Mouse (Mus musculus) embryonic facial prominence, embryonic 15.5 days (tissue): ENCODE results near the gene Gstt3. TPM values are rescaled to one million over a fixed set of nuclear protein-coding genes. Genes with fewer than 3 reads are reported as not detected.

Experiments used
- ATAC-seq: fragments of 200-750 bp; cut with Nextera tagmentation; 2 replicates; pipeline ENCODE4 v1.8.0; 2017; ENCODE audit warnings: low read depth, moderate TSS enrichment; ENCODE audit not compliant: insufficient number of reproducible peaks, low FRiP score, low TSS enrichment
- H3K27ac ChIP-seq: fragments of 300-500 bp; sonication (generic); replicated peaks from 2 replicates; pipeline ENCODE4 v1.5.1; 2015; ENCODE audit warnings: mild to moderate bottlenecking, inconsistent platforms
- H3K27me3 ChIP-seq: fragments of 300-500 bp; sonication (generic); 2 replicates; pipeline ENCODE4 v1.6.1; 2015; ENCODE audit warnings: inconsistent platforms
- H3K36me3 ChIP-seq: fragments of 300-500 bp; sonication (generic); 2 replicates; pipeline ENCODE4 v1.6.1; 2015; ENCODE audit warnings: mild to moderate bottlenecking, inconsistent platforms
- H3K4me1 ChIP-seq: fragments of 300-500 bp; sonication (generic); 2 replicates; pipeline ENCODE4 v1.6.1; 2015; ENCODE audit warnings: inconsistent platforms
- H3K4me2 ChIP-seq: fragments of 300-500 bp; sonication (generic); replicated peaks from 2 replicates; pipeline ENCODE4 v1.6.1; 2015; ENCODE audit warnings: mild to moderate bottlenecking, inconsistent platforms
- H3K4me3 ChIP-seq: fragments of 300-500 bp; sonication (generic); replicated peaks from 2 replicates; pipeline ENCODE4 v1.5.1; 2015; ENCODE audit warnings: mild to moderate bottlenecking, inconsistent platforms
- H3K9ac ChIP-seq: fragments of 300-500 bp; sonication (generic); 2 replicates; pipeline ENCODE4 v1.6.1; 2015; ENCODE audit warnings: inconsistent platforms
- H3K9me3 ChIP-seq: fragments of 300-500 bp; sonication (generic); replicated peaks from 2 replicates; pipeline ENCODE4 v1.6.1; 2016; ENCODE audit warnings: inconsistent platforms
- WGBS: fragments of 180-500 bp; shearing (Covaris S2); methylation state at CpG from one replicate; pipeline ENCODE4 v1.1.7; 2015; 5-methylcytosine and 5-hydroxymethylcytosine counted together
- polyA plus RNA-seq: library from polyadenylated mRNA; unstranded; fragments of >200 nt; fragmentation: Nextera tagmentation; extraction: Ambion mirVana; gene quantifications from 2 replicates; pipeline ENCODE4 v1.2.1, GENCODE M21; 2015

Gene Gstt3
- polyA plus RNA-seq, 1 experiment from 2014 or later, result 18.1 TPM

- Histone ChIP-seq H3K27me3 (no peaks in the 10 kb centered on the region), H3K9ac (no peak overlapping the region), H3K27ac (no peak overlapping the region), H3K9me3 (no peaks in the 10 kb centered on the region), H3K4me2 (no peak overlapping the region), H3K4me3 (no peak overlapping the region), H3K4me1 (peaks cover 15% of the 10 kb centered on the region), H3K36me3 (peaks cover 21% of the 10 kb centered on the region)
- WGBS, result over 99% methylated on average over 3 of the region's 3 CpGs
- no peak for ATAC-seq
These were observed 20.9 kb downstream of the Gstt3 start for GRCm38 (mm10) chr10:75760311-75760710.

DNA sequence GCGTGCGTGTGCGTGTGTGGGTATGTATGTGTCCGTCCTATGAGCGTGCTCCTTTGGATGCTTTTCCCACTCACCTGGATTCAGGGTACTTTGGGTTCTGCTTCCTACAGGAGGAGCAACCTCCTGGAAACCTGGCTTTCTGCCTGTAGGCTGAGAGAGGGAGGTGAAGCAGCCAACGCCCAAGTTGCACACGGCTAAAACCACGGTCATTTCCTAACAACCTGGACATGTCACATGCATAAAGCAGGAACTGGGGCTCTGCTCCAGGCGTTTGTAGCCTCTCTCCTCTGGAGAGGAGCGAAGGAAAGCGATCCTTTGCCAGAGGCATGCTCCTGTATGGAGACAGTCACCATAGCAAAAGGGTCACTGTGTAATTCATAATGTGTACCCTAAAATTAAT, 24.5 kb downstream of the Gstt3 start:
- no peak overlapping the region for H3K9ac ChIP-seq
- peaks cover 54% of the 10 kb centered on the region for H3K36me3 ChIP-seq
- no peaks in the 10 kb centered on the region for H3K4me1 ChIP-seq
- H3K9me3 ChIP-seq, result no peaks in the 10 kb centered on the region
- ATAC-seq, result no peak
- H3K4me2 ChIP-seq, result no peak overlapping the region
- no peak overlapping the region for H3K4me3 ChIP-seq
- 89% methylated on average over 11 of the region's 11 CpGs for WGBS
- no peaks in the 10 kb centered on the region for H3K27me3 ChIP-seq
- H3K27ac ChIP-seq, result no peak overlapping the region

GRCm38 (mm10) chr10:75744017-75744416, 37.2 kb downstream of the Gstt3 start:
- H3K4me1 ChIP-seq, result peaks cover 4% of the 10 kb centered on the region; the same call in 1 of the 2 replicates
- H3K9ac ChIP-seq, result no peak overlapping the region
- no peak overlapping the region for H3K27ac ChIP-seq
- no peak overlapping the region for H3K4me2 ChIP-seq
- peak; percentile 78 for ATAC-seq
- no peaks in the 10 kb centered on the region for H3K9me3 ChIP-seq
- no peaks in the 10 kb centered on the region for H3K27me3 ChIP-seq
- 36% methylated on average over 3 of the region's 3 CpGs for WGBS
- H3K36me3 ChIP-seq, result peaks cover 91% of the 10 kb centered on the region
- H3K4me3 ChIP-seq, result no peak overlapping the region

DNA sequence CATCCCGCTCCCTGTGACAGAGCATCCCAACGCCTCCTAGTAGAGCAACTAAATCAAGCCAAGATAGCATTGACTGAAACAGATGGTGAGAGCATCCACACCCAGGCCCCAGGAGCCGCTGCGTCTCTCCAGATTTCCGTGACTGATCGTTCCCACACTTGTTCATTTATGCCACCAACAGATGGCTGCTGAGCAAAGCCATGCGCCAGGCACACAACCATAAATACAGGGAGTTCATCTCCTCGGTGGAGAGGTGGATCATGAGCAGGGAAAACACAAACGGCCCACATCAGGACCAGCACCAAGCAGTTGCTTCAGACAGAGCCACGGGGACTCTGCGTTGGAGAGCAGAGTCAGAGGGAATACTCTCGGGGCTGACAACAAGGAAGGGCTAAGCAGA, 37.8 kb downstream of the Gstt3 start:
- no peak for ATAC-seq
- Histone ChIP-seq H3K27ac (0 out of 2 replicates have a peak overlapping the region, but pooled peaks have one; percentile 48), H3K9ac (no peak overlapping the region), H3K4me2 (no peak overlapping the region), H3K9me3 (no peaks in the 10 kb centered on the region), H3K4me1 (peaks cover 4% of the 10 kb centered on the region; the same call in 1 of the 2 replicates), H3K36me3 (peaks cover 91% of the 10 kb centered on the region), H3K27me3 (no peaks in the 10 kb centered on the region), H3K4me3 (no peak overlapping the region)
- WGBS, result 67% methylated on average over 12 of the region's 12 CpGs

DNA sequence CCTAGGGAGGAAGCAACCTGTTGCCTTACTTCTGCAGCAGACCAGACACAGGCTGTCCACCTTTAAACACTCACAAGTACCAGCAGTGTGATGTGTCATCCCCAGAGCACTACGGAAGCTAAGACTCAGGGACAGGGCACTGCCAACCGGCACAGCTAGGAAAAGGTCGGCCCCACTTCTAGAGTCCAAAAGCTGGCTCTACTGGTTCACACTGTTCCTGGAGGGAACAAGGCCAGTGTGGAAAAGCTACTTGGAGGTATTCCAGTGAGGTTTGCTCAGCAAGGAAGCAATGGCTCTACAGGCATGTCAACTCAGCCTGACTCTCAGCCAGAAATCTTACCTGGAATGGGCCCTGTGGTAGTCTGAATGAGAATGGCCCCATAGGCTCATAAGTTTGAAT, 40.3 kb downstream of the Gstt3 start:
- ATAC-seq, result no peak
- Histone ChIP-seq H3K4me1 (peaks cover 4% of the 10 kb centered on the region; the same call in 1 of the 2 replicates), H3K27ac (no peak overlapping the region), H3K36me3 (peaks cover 88% of the 10 kb centered on the region), H3K9ac (no peak overlapping the region), H3K9me3 (no peaks in the 10 kb centered on the region), H3K4me3 (no peak overlapping the region), H3K27me3 (no peaks in the 10 kb centered on the region), H3K4me2 (no peak overlapping the region)
- WGBS, result 95% methylated on average over 3 of the region's 3 CpGs

DNA sequence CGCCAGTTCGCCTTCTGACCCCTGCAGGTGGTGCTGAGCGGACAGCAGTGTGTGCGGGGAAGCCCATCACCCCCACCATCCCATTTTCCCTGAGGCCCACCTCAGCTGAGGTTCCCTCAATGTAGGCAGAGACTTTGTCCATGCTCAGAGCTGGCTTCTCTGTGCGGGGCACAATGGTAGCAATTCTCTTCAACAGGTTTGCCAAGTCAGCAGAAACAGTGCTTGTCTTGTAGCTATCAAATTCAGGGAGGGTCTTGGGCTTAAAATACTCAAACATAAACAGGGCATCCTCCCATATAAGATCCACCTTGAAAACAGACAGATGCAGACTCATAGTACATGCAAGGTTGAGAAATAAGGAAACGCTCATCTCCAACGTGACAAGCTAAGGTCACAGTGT, 55.8 kb downstream of the Gstt3 start:
- no peaks in the 10 kb centered on the region for H3K4me1 ChIP-seq
- H3K36me3 ChIP-seq, result peaks cover 84% of the 10 kb centered on the region
- WGBS, result 89% methylated on average over 7 of the region's 7 CpGs
- H3K4me3 ChIP-seq, result no peak overlapping the region
- no peak overlapping the region for H3K9ac ChIP-seq
- H3K9me3 ChIP-seq, result no peaks in the 10 kb centered on the region
- no peak overlapping the region for H3K4me2 ChIP-seq
- no peak for ATAC-seq
- no peaks in the 10 kb centered on the region for H3K27me3 ChIP-seq
- H3K27ac ChIP-seq, result no peak overlapping the region

Other genes starting within 250 kb of the Gstt3 start
- 4.9 and 6.3 TPM in 2 replicates for gene Lrrc75b, start 221.1 kb downstream of the Gstt3 start, polyA plus RNA-seq
- 1.7 and 2.2 TPM in 2 replicates for gene Ggt1, start 219.8 kb downstream of the Gstt3 start, polyA plus RNA-seq
- 2.8 and 3.2 TPM in 2 replicates for gene Ggt5, start 192.1 kb downstream of the Gstt3 start, polyA plus RNA-seq
- gene Susd2, start 137.4 kb downstream of the Gstt3 start, polyA plus RNA-seq, result 9.0 and 10.1 TPM in 2 replicates
- 29.4 and 30.0 TPM in 2 replicates for gene Cabin1, start 17.1 kb downstream of the Gstt3 start, polyA plus RNA-seq
- 53.2 and 58.3 TPM in 2 replicates for gene Ddt, start 8.0 kb downstream of the Gstt3 start, polyA plus RNA-seq
- not detected in 2 replicates for gene Gm20441, start 460 bp downstream of the Gstt3 start, polyA plus RNA-seq
- 13.8 and 14.5 TPM in 2 replicates for gene Gstt1, start 17.2 kb upstream of the Gstt3 start, polyA plus RNA-seq
- not detected in 2 replicates for gene Gstt4, start 41.1 kb upstream of the Gstt3 start, polyA plus RNA-seq
- 9.0 and 11.0 TPM in 2 replicates for gene Gstt2, start 56.0 kb upstream of the Gstt3 start, polyA plus RNA-seq
- 1,283 and 1,429 TPM in 2 replicates for gene Mif, start 78.8 kb upstream of the Gstt3 start, polyA plus RNA-seq
- 2.0 and 3.1 TPM in 2 replicates for gene Derl3, start 112.0 kb upstream of the Gstt3 start, polyA plus RNA-seq
- gene Smarcb1, start 140.2 kb upstream of the Gstt3 start, polyA plus RNA-seq, result 187 and 192 TPM in 2 replicates
- gene Chchd10, start 151.7 kb upstream of the Gstt3 start, polyA plus RNA-seq, result 29.7 and 33.4 TPM in 2 replicates
- gene Mmp11, start 155.1 kb upstream of the Gstt3 start, polyA plus RNA-seq, result 101 and 133 TPM in 2 replicates
- gene Gm867, start 159.3 kb upstream of the Gstt3 start, polyA plus RNA-seq, result 0.81 and 0.89 TPM in 2 replicates
- 1.4 and 1.6 TPM in 2 replicates for gene Vpreb3, start 161.6 kb upstream of the Gstt3 start, polyA plus RNA-seq
- not detected in 2 replicates for gene Gm5134, start 173.1 kb upstream of the Gstt3 start, polyA plus RNA-seq